ENCODE assay signal across 9 mouse cellular contexts in genomic region chr11:94937787-94938186, GRCm38 (mm10). TPM values are rescaled to one million over a fixed set of nuclear protein-coding genes. Genes with fewer than 3 reads are reported as not detected.
DNase-seq lines count a peak whose midpoint lies in the region; ATAC-seq and TF ChIP-seq lines count a peak whose summit lies in the region.
"Had no signal": no experiment of that assay in that cellular context is flagged by ENCODE, and none has a peak within 500 bp of the region (broad histone marks: within the 10 kb centered on the region; RNA-seq: fewer than 3 reads in every experiment).

No protein-coding gene starts in this region.

- H3K9ac ChIP-seq in ES-Bruce4 (ENCODE audit: low read depth, poor library complexity, severe bottlenecking) = peak overlapping the region; percentile 42
- H3K9ac ChIP-seq in hindbrain, embryonic 13.5 days = peak overlapping the region; percentile 14
- H3K9ac ChIP-seq in midbrain, embryonic 12.5 days (replicated peaks) = no peak overlapping the region; the same call in 1 of the 2 replicates

- DNase-seq in gastrocnemius, adult 2 months = no peak
- no peak for DNase-seq in gastrocnemius, postnatal 25 days
- DNase-seq in spleen, postnatal 4 days (ENCODE audit: low spot score in 2 of 2) = no peak
- DNase-seq in layer of hippocampus, adult 8-10 months (ENCODE audit: low spot score in 2 of 2) = no peak
- DNase-seq in right cerebral cortex, postnatal 25 days = no peak
- DNase-seq: cerebellum, adult 8-10 months had no signal

- intact Hi-C loops in gastrocnemius, adult 2 months (cut with DNase I) = loop anchor here (1.0 to 2.0 kb wide), 3 partner anchors 25 to 71 kb away; no protein-coding TSS in a partner anchor

- 2% methylated on average over 15 of the region's 15 CpGs for WGBS in hindbrain, embryonic 13.5 days
- WGBS in midbrain, embryonic 12.5 days = 2% methylated on average over 15 of the region's 15 CpGs

- peaks cover 2% of the 10 kb centered on the region for H3K4me1 ChIP-seq in ES-Bruce4 (ENCODE audit: control insufficient read depth, insufficient read depth, low read length)
- peaks cover 15% of the 10 kb centered on the region for H3K4me1 ChIP-seq in hindbrain, embryonic 13.5 days (replicated peaks)
- H3K4me1 ChIP-seq in midbrain, embryonic 12.5 days = peaks cover 18% of the 10 kb centered on the region

- H3K27me3 ChIP-seq in ES-Bruce4 (ENCODE audit: control insufficient read depth, insufficient read depth, low read length, poor library complexity, severe bottlenecking) = no peaks in the 10 kb centered on the region; the same call in 1 of the 2 replicates
- H3K27me3 ChIP-seq in hindbrain, embryonic 13.5 days = peaks cover 96% of the 10 kb centered on the region
- peaks cover 96% of the 10 kb centered on the region for H3K27me3 ChIP-seq in midbrain, embryonic 12.5 days

- H3K4me2 ChIP-seq in hindbrain, embryonic 13.5 days = peak overlapping the region; percentile 56
- H3K4me2 ChIP-seq in midbrain, embryonic 12.5 days (replicated peaks) = peak overlapping the region; percentile 56

- H3K36me3 ChIP-seq in ES-Bruce4 (ENCODE audit: control insufficient read depth, insufficient read depth, low read length, poor library complexity, severe bottlenecking) = no peaks in the 10 kb centered on the region
- H3K36me3 ChIP-seq in hindbrain, embryonic 13.5 days = no peaks in the 10 kb centered on the region
- no peaks in the 10 kb centered on the region for H3K36me3 ChIP-seq in midbrain, embryonic 12.5 days

- H3K9me3 ChIP-seq in ES-Bruce4 (replicated peaks; ENCODE audit: control insufficient read depth, insufficient read depth, low read length, poor library complexity, severe bottlenecking) = no peaks in the 10 kb centered on the region
- H3K9me3 ChIP-seq in hindbrain, embryonic 13.5 days = no peaks in the 10 kb centered on the region
- no peaks in the 10 kb centered on the region for H3K9me3 ChIP-seq in midbrain, embryonic 12.5 days

- peak overlapping the region; percentile 77 for H3K4me3 ChIP-seq in gastrocnemius, adult 2 months
- peak overlapping the region; percentile 57 for H3K4me3 ChIP-seq in ES-Bruce4 (ENCODE audit: low read depth, low read length)
- peak overlapping the region; percentile 32 for H3K4me3 ChIP-seq in hindbrain, embryonic 13.5 days
- H3K4me3 ChIP-seq in midbrain, embryonic 12.5 days = peak overlapping the region; percentile 33

- TF ChIP-seq POLR2A in ES-Bruce4 (IDR thresholded peaks at IDR 0.05; ENCODE audit: insufficient read depth, low read length) = no peak

- TF ChIP-seq CTCF in gastrocnemius, adult 2 months (IDR thresholded peaks at IDR 0.05) = no peak
- no peak for TF ChIP-seq CTCF in ES-Bruce4 (IDR thresholded peaks at IDR 0.05; ENCODE audit: low read depth, low read length)

- ATAC-seq in hindbrain, embryonic 13.5 days (ENCODE audit: low FRiP score) = 0 out of 2 replicates have a peak, but pooled peaks have one; percentile 2
- ATAC-seq in midbrain, embryonic 12.5 days (ENCODE audit: low FRiP score, low read depth) = no peak

- peak overlapping the region; percentile 90 for H3K27ac ChIP-seq in gastrocnemius, adult 2 months
- no peak overlapping the region for H3K27ac ChIP-seq in ES-Bruce4 (ENCODE audit: insufficient read depth, low read length)
- H3K27ac ChIP-seq in hindbrain, embryonic 13.5 days = no peak overlapping the region
- H3K27ac ChIP-seq in midbrain, embryonic 12.5 days (replicated peaks) = no peak overlapping the region

- no peak for TF ChIP-seq EP300 in ES-Bruce4 (IDR thresholded peaks at IDR 0.05; ENCODE audit: insufficient read depth, low read depth, low read length)

RNA-seq across cellular contexts. Expression of gene Col1a1, which starts 1.8 kb away (rescaled TPM):
- total RNA-seq in gastrocnemius, adult 2 months (2021) = 100 to 1,000 TPM; 154 to 483 TPM
- total RNA-seq in gastrocnemius, postnatal 25 days (2021) = 1,000 to 10,000 TPM; 1,080 to 1,200 TPM
- polyA plus RNA-seq in ES-Bruce4 (2011; ENCODE audit: insufficient read depth, insufficient read length, low read depth, missing spikeins) = 17.1 and 18.1 TPM in 2 replicates
- polyA plus RNA-seq in hindbrain, embryonic 13.5 days (2015; fragmentation: Nextera tagmentation; extraction: Ambion mirVana) = 128 and 217 TPM in 2 replicates
- polyA plus RNA-seq in midbrain, embryonic 12.5 days (2016; fragmentation: Nextera tagmentation; extraction: Ambion mirVana) = 405 and 569 TPM in 2 replicates
- 1 to 10 TPM; 6.6 to 7.8 (median 7.3) TPM for total RNA-seq in layer of hippocampus, adult 8-10 months (2022)

RNA-seq across cellular contexts. Expression of gene Hils1, which starts 29.6 kb away (rescaled TPM):
- total RNA-seq in gastrocnemius, adult 2 months (2021) = not detected
- not detected for total RNA-seq in gastrocnemius, postnatal 25 days (2021)
- polyA plus RNA-seq in ES-Bruce4 (2011; ENCODE audit: insufficient read depth, insufficient read length, low read depth, missing spikeins) = not detected in 2 replicates
- not detected in 2 replicates for polyA plus RNA-seq in hindbrain, embryonic 13.5 days (2015; fragmentation: Nextera tagmentation; extraction: Ambion mirVana)
- not detected in 2 replicates for polyA plus RNA-seq in midbrain, embryonic 12.5 days (2016; fragmentation: Nextera tagmentation; extraction: Ambion mirVana)
- not detected for total RNA-seq in layer of hippocampus, adult 8-10 months (2022)

RNA-seq across cellular contexts. Expression of gene Sgca, which starts 38.3 kb away (rescaled TPM):
- total RNA-seq in gastrocnemius, adult 2 months (2021) = 100 to 1,000 TPM; 252 to 278 TPM
- total RNA-seq in gastrocnemius, postnatal 25 days (2021) = 100 to 1,000 TPM; 255 to 276 TPM
- polyA plus RNA-seq in ES-Bruce4 (2011; ENCODE audit: insufficient read depth, insufficient read length, low read depth, missing spikeins) = not detected in 2 replicates
- 0.23 and 0.52 TPM in 2 replicates for polyA plus RNA-seq in hindbrain, embryonic 13.5 days (2015; fragmentation: Nextera tagmentation; extraction: Ambion mirVana)
- polyA plus RNA-seq in midbrain, embryonic 12.5 days (2016; fragmentation: Nextera tagmentation; extraction: Ambion mirVana) = not detected in 2 replicates
- total RNA-seq in layer of hippocampus, adult 8-10 months (2022) = under 1 TPM in 2 of 4 experiments, not detected in 2; 0.23 to 0.56 TPM

RNA-seq across cellular contexts. Expression of gene Ppp1r9b, which starts 53.0 kb away (rescaled TPM):
- total RNA-seq in gastrocnemius, adult 2 months (2021) = 10 to 100 TPM; 18.3 to 25.7 TPM
- total RNA-seq in gastrocnemius, postnatal 25 days (2021) = 10 to 100 TPM; 21.8 to 30.0 TPM
- polyA plus RNA-seq in ES-Bruce4 (2011; ENCODE audit: insufficient read depth, insufficient read length, low read depth, missing spikeins) = 20.3 and 21.0 TPM in 2 replicates
- polyA plus RNA-seq in hindbrain, embryonic 13.5 days (2015; fragmentation: Nextera tagmentation; extraction: Ambion mirVana) = 16.9 and 17.3 TPM in 2 replicates
- polyA plus RNA-seq in midbrain, embryonic 12.5 days (2016; fragmentation: Nextera tagmentation; extraction: Ambion mirVana) = 15.7 and 17.7 TPM in 2 replicates
- total RNA-seq in layer of hippocampus, adult 8-10 months (2022) = 100 to 1,000 TPM; 819 to 832 (median 829) TPM

Comparison
In these comparisons a context has a peak if more than half of its experiments do, and no peak if none do; other contexts are left out.
1. RNA of gene Col1a1, which starts 1.8 kb away (total RNA-seq): 1,080 to 1,200 TPM in gastrocnemius, postnatal 25 days and 154 to 483 TPM in gastrocnemius, adult 2 months; 6.6 to 7.8 TPM in layer of hippocampus, adult 8-10 months; every median in the first group is over 10 times any median in the second.
2. RNA of gene Sgca, which starts 38.3 kb away (total RNA-seq): 252 to 278 TPM in gastrocnemius, adult 2 months and 255 to 276 TPM in gastrocnemius, postnatal 25 days; 0.23 to 0.56 TPM in layer of hippocampus, adult 8-10 months; every median in the first group is over 100 times any median in the second.
3. Peak in every context shown above with its lines, with median percentiles within 50 percentile points of each other: H3K4me3 ChIP-seq.